Mouse (Mus musculus): ENCODE measurements around the gene Relch.

DNA sequence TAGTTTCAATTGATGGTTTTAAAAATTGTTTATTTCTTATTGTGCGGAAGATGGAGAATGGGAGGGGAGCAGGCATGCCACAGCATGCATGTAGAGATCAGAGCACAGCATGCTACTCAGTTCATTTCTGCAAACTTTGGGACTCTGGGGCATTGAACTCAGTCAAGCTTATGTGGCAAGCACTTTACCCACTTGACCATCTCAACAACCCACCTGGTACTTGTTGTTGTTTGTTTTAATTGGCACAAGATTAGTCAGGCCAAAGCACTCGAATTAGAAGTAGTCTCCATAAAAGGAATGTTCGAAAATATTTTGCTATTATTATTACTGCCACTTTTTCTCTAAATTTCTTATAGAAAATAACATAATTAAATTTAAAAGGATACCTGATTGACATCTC is 19.6 kb upstream of the Relch start:
- TF ChIP-seq CTCF (IDR thresholded peaks at IDR 0.05; ENCODE audit: low read depth) (no peak), EP300 (optimal IDR thresholded peaks at IDR 0.05) (no peak)
